Mouse (Mus musculus) forebrain, embryonic 12.5 days (tissue): ENCODE data around the gene Tns3. TPM values are rescaled to one million over a fixed set of nuclear protein-coding genes. Genes with fewer than 3 reads are reported as not detected.
A peak's percentile ranks its signal among the peaks of the same experiment; 100 is the strongest.

Source experiments
- ATAC-seq: fragments of 200-750 bp; cut with Nextera tagmentation; 2 replicates; pipeline ENCODE4 v1.8.0; 2017; ENCODE audit warnings: moderate TSS enrichment; ENCODE audit not compliant: low FRiP score
- H3K27ac ChIP-seq: fragments of 300-500 bp; sonication (generic); 2 replicates; pipeline ENCODE4 v1.5.1; 2016; ENCODE audit warnings: mild to moderate bottlenecking
- H3K27me3 ChIP-seq: fragments of 300-500 bp; sonication (generic); 2 replicates; pipeline ENCODE4 v1.6.1; 2016; ENCODE audit warnings: mild to moderate bottlenecking
- H3K36me3 ChIP-seq: fragments of 300-500 bp; sonication (generic); replicated peaks from 2 replicates; pipeline ENCODE4 v1.6.1; 2016; ENCODE audit warnings: mild to moderate bottlenecking
- H3K4me1 ChIP-seq: fragments of 300-500 bp; sonication (generic); 2 replicates; pipeline ENCODE4 v1.6.1; 2016
- H3K4me2 ChIP-seq: fragments of 300-500 bp; sonication (generic); 2 replicates; pipeline ENCODE4 v1.6.1; 2016; ENCODE audit warnings: mild to moderate bottlenecking, moderate library complexity
- H3K4me3 ChIP-seq: fragments of 300-500 bp; sonication (generic); replicated peaks from 2 replicates; pipeline ENCODE4 v1.5.1; 2016; ENCODE audit warnings: mild to moderate bottlenecking
- H3K9ac ChIP-seq: fragments of 300-500 bp; sonication (generic); 2 replicates; pipeline ENCODE4 v1.6.1; 2016; ENCODE audit warnings: mild to moderate bottlenecking
- H3K9me3 ChIP-seq: fragments of 300-500 bp; sonication (generic); 2 replicates; pipeline ENCODE4 v1.6.1; 2016
- WGBS: fragments of 180-500 bp; shearing (Covaris S2); methylation state at CpG from one replicate; pipeline ENCODE4 v1.1.7; 2016; 5-methylcytosine and 5-hydroxymethylcytosine counted together
- polyA plus RNA-seq: library from polyadenylated mRNA; unstranded; fragments of >200 nt; fragmentation: Nextera tagmentation; extraction: Ambion mirVana; gene quantifications from 2 replicates; pipeline ENCODE4 v1.2.1, GENCODE M21; 2016

Gene Tns3
- polyA plus RNA-seq, 1 experiment from 2014 or later, result 11.4 TPM

DNA sequence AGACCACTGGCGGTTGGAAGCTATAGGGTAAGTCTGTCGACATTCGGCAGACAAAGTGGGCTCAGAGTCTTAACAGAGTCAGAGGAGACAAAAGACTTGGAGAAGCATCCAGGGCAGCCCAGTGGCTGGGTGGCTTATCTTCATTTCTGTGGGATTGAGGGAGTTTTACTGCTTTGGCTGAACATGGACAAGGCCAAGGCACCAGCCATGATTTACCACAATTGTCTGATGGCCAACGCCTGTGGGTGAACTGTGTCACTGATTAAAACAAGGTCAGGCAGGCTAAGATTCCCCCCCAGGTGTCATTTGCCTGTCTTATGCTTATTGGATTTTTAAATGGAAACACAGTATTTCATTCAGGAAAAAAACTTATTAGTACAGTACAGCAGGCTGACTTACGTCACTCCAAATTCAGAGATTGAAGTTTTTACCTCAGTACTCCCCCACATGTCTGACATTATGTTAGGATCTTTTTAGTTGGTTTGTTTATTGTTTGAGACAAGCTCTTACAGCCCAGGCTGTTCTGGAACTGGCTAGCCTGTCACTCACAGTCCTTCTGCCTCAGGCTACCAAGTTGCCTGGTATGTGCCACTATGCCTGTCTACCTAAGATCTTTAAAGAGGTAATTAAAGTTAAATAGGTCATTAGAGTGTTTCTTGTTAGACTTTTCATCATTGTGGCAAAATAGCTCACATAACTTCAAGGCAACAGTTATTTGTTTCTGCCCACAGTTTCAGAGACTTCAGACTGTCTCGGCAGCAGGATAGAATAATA is 11.6 kb upstream of the Tns3 start:
- no peak overlapping the region for H3K9ac ChIP-seq
- no peak overlapping the region for H3K4me3 ChIP-seq
- H3K9me3 ChIP-seq, result no peaks in the 10 kb centered on the region
- ATAC-seq, result no peak
- H3K4me1 ChIP-seq, result peaks cover 2% of the 10 kb centered on the region; the same call in 1 of the 2 replicates
- H3K36me3 ChIP-seq, result no peaks in the 10 kb centered on the region
- H3K4me2 ChIP-seq, result no peak overlapping the region
- no peaks in the 10 kb centered on the region for H3K27me3 ChIP-seq
- H3K27ac ChIP-seq, result no peak overlapping the region
- 83% methylated on average over 6 of the region's 6 CpGs for WGBS

DNA sequence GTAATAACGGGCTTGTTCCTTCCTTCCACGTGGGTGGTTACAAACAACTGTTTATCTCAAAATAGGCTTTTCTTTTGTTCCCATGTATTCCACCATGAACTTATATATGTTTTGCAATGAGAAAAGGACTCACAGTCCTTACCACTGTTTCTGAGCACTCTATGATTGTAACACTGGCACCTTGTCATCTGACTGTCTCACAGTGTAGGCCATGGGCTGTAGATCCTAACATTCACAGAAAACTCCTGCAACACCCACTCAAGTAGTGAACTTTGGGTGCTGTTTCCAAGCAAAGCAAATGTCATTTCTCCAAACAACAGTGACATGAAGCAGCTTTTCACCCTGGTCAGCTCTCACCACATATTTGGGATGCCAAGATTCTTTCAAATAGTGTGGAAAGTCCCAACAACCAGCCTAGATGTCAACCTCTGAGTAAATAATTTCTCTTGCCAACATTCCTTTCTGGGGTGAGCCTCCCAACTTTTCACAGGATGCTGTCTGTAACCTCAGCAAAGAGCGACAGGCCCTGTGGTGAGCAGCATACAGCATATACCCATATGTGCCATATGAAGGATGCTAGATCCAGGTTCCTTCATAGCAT is 10.3 kb upstream of the Tns3 start:
- H3K9me3 ChIP-seq, result no peaks in the 10 kb centered on the region
- WGBS, result 82% methylated on average over 3 of the region's 3 CpGs
- H3K27ac ChIP-seq, result no peak overlapping the region
- no peak overlapping the region for H3K4me3 ChIP-seq
- H3K27me3 ChIP-seq, result no peaks in the 10 kb centered on the region
- H3K9ac ChIP-seq, result no peak overlapping the region
- no peak for ATAC-seq
- no peaks in the 10 kb centered on the region for H3K4me1 ChIP-seq
- H3K4me2 ChIP-seq, result no peak overlapping the region
- H3K36me3 ChIP-seq, result no peaks in the 10 kb centered on the region

DNA sequence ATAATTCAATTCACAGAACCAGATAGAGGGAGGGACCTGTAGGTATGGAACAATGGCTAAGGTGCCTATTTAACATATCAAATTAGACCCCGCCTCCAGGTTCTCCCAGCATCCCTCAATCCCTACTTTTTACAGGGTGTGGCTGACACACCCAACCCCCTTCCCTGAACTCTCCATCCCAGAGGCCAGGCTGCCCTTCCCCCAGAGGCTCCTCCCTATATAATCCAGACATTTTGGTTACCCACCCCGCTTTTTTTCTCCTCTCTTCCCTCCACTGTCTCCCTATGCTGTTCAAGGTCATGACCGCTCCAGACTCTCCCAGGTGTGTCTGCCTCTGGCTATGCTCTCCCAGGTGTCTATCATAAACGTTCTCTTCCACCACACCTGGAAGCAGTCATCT is 7.4 kb upstream of the Tns3 start:
- ATAC-seq, result no peak
- H3K4me1 ChIP-seq, result no peaks in the 10 kb centered on the region
- 79% methylated on average over 4 of the region's 4 CpGs for WGBS

DNA sequence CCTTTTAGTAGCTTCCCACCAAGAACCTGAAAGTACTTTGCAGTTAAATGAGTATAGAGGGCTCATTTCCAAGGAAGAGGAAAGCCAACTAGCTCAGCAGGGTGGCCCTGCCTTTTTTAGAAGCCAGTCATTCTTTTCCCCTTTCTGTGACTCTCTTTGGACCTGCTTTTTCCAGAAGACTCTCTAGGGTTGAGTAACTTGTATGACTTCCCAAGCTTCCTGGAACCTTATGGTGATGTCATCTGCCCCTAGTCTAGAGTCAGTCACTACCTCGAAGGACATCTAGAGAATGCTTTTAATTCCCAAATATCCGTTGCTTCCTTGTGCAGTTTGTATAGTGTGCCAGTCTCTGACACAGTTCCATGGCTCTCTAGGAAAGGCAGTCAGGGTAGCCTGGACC is 4.8 kb upstream of the Tns3 start:
- WGBS, result 89% methylated on average over 2 of the region's 2 CpGs
- H3K4me2 ChIP-seq, result no peak overlapping the region
- H3K36me3 ChIP-seq, result no peaks in the 10 kb centered on the region
- H3K9me3 ChIP-seq, result no peaks in the 10 kb centered on the region
- no peak overlapping the region for H3K9ac ChIP-seq
- H3K4me1 ChIP-seq, result peaks cover 4% of the 10 kb centered on the region
- H3K27me3 ChIP-seq, result peaks cover 15% of the 10 kb centered on the region
- H3K4me3 ChIP-seq, result no peak overlapping the region
- ATAC-seq, result no peak
- H3K27ac ChIP-seq, result no peak overlapping the region

More for the DNA sequence above, 7.4 kb upstream of the Tns3 start:
- no peaks in the 10 kb centered on the region for H3K36me3 ChIP-seq
- H3K4me2 ChIP-seq, result no peak overlapping the region
- H3K9me3 ChIP-seq, result no peaks in the 10 kb centered on the region
- no peak overlapping the region for H3K27ac ChIP-seq
- H3K9ac ChIP-seq, result no peak overlapping the region
- no peaks in the 10 kb centered on the region for H3K27me3 ChIP-seq
- no peak overlapping the region for H3K4me3 ChIP-seq

DNA sequence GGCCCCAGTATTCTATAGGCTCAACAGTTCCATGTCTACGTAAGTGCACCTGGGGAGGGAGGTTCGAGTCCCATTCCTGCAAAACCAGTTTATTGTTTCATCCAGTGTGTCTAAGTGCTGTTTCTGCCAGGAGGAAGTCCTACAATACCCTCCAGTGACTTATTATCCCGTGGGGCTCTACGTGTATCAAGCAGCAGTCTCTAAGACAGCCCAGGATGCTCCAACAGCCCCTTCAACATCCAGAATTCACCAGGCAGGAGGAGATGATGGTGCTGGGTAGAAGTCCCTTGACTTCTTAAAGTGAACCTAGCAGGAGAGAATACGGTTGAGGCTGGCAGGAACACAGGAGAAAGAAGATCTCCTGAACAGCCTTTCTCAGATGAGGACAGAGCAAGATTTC is 462 bp upstream of the Tns3 start:
- H3K4me3 ChIP-seq, result peak overlapping the region; percentile 58
- no peak overlapping the region for H3K27ac ChIP-seq
- no peaks in the 10 kb centered on the region for H3K36me3 ChIP-seq
- no peak for ATAC-seq
- peaks cover 20% of the 10 kb centered on the region for H3K27me3 ChIP-seq
- H3K4me2 ChIP-seq, result peak overlapping the region; percentile 92
- H3K4me1 ChIP-seq, result peaks cover 20% of the 10 kb centered on the region
- no peaks in the 10 kb centered on the region for H3K9me3 ChIP-seq
- H3K9ac ChIP-seq, result peak overlapping the region; percentile 77
- 44% methylated on average over 5 of the region's 5 CpGs for WGBS

DNA sequence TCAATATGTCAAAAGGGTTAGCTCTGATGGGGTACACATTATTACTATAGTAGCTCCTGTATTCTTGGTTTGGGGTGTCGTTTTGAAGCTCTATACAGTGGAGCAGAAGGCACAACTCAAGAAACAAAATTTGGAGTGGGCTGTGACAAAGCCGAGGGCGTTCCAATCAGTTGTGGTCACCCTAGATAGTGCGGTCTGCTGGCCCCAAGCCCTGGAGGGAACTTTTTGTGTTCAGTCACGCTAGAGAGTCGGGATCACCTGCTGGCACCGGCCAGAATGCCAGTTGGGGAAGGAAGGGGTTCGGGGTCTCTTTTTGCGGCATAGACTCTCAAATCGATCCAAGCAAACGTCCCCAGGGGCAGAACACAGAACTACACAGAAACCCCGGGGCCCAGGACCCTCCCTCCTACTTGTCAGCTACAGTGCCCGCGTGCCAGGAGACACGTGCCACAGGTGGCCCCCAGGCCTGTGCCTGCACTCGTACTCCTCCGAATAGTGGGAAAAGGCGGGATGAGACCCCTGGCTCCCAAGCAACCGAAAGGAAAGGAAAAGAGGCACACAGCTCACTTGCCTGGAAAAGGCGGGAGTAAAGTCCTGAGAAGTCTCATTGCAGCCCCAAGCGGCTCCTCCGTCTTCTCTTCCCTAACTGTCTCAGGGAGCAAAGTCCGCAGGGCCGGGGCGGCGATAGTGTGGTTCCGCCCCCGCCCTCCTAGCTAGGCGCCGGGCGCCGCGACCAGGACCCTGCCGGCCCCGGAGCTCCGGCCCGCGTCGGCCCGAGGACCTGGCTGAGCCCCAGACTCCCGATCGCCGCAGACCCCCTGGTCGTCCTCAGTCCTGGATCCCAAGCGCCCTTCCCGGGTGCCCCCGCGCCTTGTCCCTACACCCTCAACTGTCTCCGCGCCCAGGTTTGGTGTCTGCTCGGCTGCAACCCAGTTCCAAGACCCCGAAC is 617 bp downstream of the Tns3 start:
- peak overlapping the region; percentile 58 for H3K4me3 ChIP-seq
- under 1% methylated on average over 52 of the region's 52 CpGs for WGBS
- H3K9ac ChIP-seq, result peak overlapping the region; percentile 77
- peaks cover 20% of the 10 kb centered on the region for H3K27me3 ChIP-seq
- H3K36me3 ChIP-seq, result no peaks in the 10 kb centered on the region
- peaks cover 25% of the 10 kb centered on the region for H3K4me1 ChIP-seq
- no peaks in the 10 kb centered on the region for H3K9me3 ChIP-seq
- peak overlapping the region; percentile 92 for H3K4me2 ChIP-seq
- peak overlapping the region; percentile 50; the same call in 1 of the 2 replicates for H3K27ac ChIP-seq
- ATAC-seq, result peak; percentile 81

DNA sequence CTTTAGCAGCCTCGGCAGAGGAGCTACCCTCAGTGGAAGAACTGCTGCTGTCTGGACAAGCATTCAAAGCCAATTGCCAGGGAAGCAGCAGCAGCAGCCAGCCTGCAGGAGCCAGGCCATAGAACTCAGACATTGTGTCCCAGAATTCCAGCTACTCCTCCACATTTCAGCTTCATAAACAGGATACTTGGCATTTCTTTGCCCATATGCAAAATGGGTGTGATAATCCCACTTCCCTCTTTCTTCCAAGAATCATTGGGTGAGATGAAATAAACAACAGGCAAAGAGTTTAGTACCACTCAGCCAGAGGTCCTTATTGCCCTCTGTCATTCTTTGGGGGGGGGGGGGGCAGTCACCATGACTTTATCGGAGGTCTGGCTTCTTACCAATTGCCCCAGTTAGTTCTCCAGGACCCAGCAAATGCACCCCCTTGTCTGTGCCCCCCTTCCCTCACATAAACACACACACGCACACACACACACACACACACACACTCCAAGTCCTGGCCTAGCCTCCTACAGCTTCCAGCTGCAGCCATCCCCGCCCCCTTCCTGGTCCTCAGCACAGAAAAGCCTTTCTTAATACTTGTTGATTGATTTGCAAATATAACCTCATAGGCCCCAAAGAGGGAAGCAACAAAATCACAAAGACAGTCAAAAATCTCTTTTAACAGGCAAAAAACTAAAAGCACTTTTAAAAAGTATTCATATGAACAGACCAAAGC is 1.5 kb downstream of the Tns3 start:
- H3K9me3 ChIP-seq, result no peaks in the 10 kb centered on the region
- H3K9ac ChIP-seq, result peak overlapping the region; percentile 77; the same call in 1 of the 2 replicates
- no peak overlapping the region for H3K27ac ChIP-seq
- H3K4me3 ChIP-seq, result peak overlapping the region; percentile 58
- H3K4me2 ChIP-seq, result peak overlapping the region; percentile 92
- WGBS, result 32% methylated on average over 4 of the region's 4 CpGs
- peaks cover 25% of the 10 kb centered on the region for H3K4me1 ChIP-seq
- ATAC-seq, result no peak
- H3K36me3 ChIP-seq, result no peaks in the 10 kb centered on the region
- H3K27me3 ChIP-seq, result peaks cover 20% of the 10 kb centered on the region

DNA sequence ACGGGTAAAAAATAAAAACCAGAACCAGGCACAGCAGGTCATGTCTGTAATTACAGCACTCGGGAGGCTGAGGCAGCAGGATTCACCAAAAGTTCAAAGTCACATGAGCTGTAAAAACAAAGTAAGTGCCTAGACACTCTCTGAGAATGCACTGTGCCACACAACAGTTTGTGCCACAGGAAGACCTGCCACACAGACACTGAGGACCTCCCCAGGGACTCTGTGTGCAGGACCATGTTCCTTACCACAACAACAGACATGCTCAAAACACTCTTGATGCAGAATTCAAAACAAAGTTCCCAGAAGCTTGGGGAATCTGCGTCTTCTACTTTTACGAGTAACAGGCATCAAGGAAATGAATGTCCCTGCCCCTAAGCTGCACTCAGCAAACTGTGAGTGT is 3.4 kb downstream of the Tns3 start:
- Histone ChIP-seq H3K27ac (no peak overlapping the region), H3K4me3 (no peak overlapping the region), H3K4me1 (peaks cover 25% of the 10 kb centered on the region), H3K9me3 (no peaks in the 10 kb centered on the region), H3K36me3 (no peaks in the 10 kb centered on the region), H3K4me2 (no peak overlapping the region), H3K9ac (no peak overlapping the region), H3K27me3 (peaks cover 20% of the 10 kb centered on the region)
- ATAC-seq, result no peak
- WGBS, result 80% methylated on average over 4 of the region's 4 CpGs

DNA sequence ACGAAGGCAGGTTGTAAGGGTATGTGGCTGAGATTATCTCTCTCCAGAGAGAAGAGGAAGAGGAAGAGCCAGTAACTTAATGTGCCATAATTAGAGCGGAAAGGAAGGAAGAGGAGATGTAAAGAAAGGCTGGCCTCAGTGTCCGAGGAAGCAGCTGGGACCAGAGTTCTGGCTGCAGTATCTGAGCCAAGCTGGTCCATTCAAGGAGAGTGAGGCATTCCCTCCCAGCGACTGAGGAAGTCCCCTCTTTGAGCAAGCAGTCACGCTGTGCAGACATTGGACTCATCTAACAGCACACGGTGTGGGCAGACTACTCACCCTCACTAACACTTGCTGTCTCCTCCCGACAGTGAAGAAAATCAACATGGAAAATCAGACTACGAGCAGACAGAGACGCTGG is 4.5 kb downstream of the Tns3 start:
- H3K9ac ChIP-seq, result no peak overlapping the region
- peaks cover 25% of the 10 kb centered on the region for H3K4me1 ChIP-seq
- no peaks in the 10 kb centered on the region for H3K9me3 ChIP-seq
- no peaks in the 10 kb centered on the region for H3K36me3 ChIP-seq
- H3K27me3 ChIP-seq, result peaks cover 11% of the 10 kb centered on the region; the same call in 1 of the 2 replicates
- H3K27ac ChIP-seq, result no peak overlapping the region
- ATAC-seq, result no peak
- WGBS, result 72% methylated on average over 9 of the region's 9 CpGs
- H3K4me2 ChIP-seq, result no peak overlapping the region
- no peak overlapping the region for H3K4me3 ChIP-seq

DNA sequence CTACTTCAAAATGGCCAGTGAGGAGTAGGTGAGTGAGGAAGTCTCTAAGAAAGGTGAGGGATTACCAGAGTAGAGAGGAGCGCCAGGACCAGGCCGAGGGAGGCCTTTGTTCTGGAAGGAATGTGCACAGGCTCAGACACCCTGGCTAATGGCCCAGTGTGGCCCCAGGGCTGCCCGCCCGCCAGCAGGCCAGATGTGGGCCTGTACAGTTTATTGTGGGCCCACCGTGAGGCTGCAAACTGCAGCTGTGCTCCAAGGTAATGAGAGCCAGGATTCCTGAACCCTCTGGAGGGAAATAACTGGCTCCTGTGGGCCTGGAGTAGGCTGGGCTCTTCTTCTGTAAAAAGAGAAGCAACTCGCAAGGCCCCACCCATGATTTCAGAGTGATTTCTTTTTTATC is 5.3 kb downstream of the Tns3 start:
- Histone ChIP-seq H3K27ac (no peak overlapping the region), H3K4me3 (no peak overlapping the region), H3K4me1 (peaks cover 23% of the 10 kb centered on the region), H3K9ac (no peak overlapping the region), H3K27me3 (peaks cover 5% of the 10 kb centered on the region; the same call in 1 of the 2 replicates), H3K4me2 (no peak overlapping the region), H3K36me3 (no peaks in the 10 kb centered on the region), H3K9me3 (no peaks in the 10 kb centered on the region)
- no peak for ATAC-seq
- WGBS, result 47% methylated on average over 6 of the region's 6 CpGs

DNA sequence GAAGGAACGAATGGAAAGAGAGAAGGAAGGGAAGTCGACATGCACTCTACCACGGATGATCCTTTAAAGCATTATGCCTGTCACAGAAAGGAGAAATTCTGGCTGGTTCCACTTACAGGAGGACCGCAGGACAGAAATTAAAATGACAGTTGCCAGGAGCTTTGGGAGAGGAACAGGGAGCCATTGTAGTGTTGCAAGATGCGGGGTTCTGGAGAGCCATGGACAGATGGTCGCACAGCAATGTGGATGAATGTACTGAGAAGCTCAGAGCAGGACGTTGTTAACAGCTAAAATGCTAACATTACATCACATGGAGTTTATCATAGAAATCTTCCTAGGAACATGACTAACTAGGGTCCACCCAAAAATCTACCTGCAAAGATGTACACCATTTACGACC is 6.8 kb downstream of the Tns3 start:
- no peaks in the 10 kb centered on the region for H3K27me3 ChIP-seq
- ATAC-seq, result no peak
- no peak overlapping the region for H3K9ac ChIP-seq
- H3K27ac ChIP-seq, result no peak overlapping the region
- peaks cover 23% of the 10 kb centered on the region for H3K4me1 ChIP-seq
- H3K4me2 ChIP-seq, result no peak overlapping the region
- WGBS, result 87% methylated on average over 8 of the region's 8 CpGs
- H3K36me3 ChIP-seq, result no peaks in the 10 kb centered on the region
- no peaks in the 10 kb centered on the region for H3K9me3 ChIP-seq
- H3K4me3 ChIP-seq, result no peak overlapping the region
